Mouse (Mus musculus): ENCODE data around the gene Axin2.

Axin2 gene

GRCm38 (mm10) chr11:108930612-108931011, 10.5 kb downstream of the Axin2 start:
- no peak for DNase-seq

DNA sequence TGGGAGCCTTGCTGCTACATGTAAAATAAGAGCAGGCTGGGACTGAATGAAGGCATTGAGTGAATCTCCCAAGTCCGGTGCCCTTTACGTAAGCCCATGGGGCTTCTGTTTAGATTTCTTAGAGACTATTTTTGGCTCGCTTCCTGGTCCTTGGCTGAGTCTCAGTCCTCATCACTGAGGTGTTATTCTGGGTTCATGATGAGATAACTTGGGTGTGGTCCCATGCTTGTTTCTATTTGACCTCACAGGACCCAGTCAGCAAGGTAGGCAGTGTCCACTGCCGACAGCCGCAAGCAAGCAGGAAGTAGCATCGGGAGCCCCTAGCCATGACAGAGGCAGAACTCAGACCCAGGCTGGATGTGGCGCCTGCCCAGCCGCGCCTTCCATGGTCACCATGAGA, 13.7 kb downstream of the Axin2 start:
- DNase-seq: no peak

DNA sequence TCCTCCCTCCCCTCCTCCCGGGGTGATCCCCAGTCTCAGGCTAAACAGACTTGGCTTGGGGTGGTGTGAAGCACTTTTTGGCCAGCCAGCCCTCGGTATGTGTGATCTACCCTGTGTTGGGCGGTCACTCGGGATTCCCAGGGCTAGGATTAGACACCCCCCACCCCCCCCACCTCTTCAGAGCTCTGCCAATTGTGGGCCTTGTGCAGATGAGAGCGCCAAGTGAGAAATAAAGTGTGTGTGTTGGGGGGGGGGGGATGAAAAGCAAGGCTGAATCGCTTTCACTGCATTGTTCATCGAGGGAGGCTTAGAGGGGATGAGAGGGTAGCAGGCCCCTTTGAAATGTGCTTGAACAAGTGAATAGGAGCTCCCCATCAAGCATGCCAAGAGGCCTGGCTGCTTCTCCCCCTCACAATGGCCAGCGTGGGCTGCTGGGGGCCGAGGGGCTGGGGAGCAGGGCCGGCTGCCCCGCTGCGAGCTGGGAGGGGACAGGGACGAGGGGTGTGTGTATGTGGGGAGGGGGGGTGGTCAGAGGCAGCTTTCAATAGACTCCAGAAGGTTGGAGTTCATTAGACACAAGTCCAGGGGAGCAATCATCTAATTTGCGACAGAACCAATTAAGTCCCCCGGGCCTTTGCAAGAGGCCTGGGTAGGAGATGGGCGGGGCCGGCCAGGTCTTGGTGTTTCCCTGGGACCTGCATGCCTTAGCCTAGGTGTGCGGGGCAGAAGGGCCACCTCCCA, 15.1 kb downstream of the Axin2 start:
- no peak for DNase-seq

DNA sequence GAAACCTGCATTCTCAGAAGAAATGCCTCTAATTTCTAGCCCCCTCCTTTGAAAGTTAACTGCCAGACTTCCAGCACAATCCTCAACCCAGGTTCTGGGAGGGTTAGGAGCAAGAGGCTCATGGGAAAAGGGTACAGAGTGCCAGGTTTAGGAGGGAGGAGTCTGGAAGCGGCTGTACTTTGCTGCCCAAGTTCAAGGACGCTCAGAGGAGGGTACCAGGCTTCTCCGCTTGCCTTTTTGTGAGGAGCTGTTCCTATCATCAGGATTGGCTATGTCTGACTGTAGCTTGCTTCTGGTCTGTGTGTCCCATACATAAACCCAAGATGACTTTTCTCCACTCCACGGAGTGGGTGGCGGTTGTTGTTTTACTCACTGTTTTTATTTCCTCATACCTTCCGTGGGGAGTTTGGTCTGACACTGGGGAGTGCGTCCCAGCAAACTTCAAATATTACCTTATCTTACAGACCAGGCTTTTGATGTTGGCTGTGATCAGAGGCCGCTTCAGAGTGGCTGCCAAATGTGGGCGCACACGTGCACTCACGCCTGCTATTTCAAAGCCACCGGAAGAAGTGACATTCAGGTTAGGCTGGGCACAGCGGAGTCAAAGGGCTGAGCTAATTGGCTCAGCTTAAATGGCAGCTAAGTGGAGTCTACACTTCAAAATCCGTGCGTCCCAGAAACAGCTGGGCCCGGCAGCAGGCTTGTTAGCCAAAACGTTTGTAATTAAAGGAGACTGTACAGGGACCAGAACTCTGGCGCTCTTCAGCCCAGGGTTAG, 16.1 kb downstream of the Axin2 start:
- DNase-seq: no peak

- no peak for DNase-seq
Observed at GRCm38 (mm10) chr11:108940655-108941412, 20.7 kb downstream of the Axin2 start.

GRCm38 (mm10) chr11:108941836-108942235, 21.7 kb downstream of the Axin2 start:
- DNase-seq: no peak

DNA sequence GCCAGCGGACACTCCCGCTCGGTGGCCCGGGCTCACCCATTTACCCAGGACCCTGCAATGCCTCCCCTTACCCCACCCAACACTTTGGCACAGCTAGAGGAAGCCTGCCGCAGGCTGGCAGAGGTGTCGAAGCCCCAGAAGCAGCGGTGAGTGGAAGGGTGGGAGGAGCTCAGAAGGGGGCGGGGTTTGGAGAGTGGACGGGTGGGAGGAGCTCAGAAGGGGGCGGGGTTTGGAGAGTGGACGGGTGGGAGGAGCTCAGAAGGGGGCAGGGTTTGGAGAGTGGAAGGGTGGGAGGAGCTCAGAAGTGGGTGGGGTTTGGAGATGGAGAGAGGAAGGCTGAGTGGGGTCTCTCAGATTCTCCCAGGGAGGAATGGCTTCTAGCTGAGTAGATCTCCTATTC, 23.6 kb downstream of the Axin2 start:
- no peak for DNase-seq

DNA sequence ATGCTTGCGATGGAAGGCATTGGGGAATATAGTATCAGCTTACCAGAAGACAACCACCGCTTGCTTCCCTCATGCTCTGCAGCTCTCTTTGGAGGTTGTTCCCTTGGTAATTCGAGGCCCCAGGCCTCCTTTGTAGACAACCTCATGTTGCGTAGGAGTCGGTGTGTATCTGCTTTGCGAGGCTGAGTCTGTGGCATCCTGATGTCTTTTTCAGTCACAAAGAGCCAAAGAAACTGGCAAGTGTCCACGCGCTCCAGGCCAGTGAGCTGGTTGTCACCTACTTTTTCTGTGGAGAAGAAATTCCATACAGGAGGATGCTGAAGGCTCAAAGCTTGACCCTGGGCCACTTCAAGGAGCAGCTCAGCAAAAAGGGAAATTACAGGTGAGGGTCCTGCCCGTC, 25.5 kb downstream of the Axin2 start:
- no peak for DNase-seq

DNA sequence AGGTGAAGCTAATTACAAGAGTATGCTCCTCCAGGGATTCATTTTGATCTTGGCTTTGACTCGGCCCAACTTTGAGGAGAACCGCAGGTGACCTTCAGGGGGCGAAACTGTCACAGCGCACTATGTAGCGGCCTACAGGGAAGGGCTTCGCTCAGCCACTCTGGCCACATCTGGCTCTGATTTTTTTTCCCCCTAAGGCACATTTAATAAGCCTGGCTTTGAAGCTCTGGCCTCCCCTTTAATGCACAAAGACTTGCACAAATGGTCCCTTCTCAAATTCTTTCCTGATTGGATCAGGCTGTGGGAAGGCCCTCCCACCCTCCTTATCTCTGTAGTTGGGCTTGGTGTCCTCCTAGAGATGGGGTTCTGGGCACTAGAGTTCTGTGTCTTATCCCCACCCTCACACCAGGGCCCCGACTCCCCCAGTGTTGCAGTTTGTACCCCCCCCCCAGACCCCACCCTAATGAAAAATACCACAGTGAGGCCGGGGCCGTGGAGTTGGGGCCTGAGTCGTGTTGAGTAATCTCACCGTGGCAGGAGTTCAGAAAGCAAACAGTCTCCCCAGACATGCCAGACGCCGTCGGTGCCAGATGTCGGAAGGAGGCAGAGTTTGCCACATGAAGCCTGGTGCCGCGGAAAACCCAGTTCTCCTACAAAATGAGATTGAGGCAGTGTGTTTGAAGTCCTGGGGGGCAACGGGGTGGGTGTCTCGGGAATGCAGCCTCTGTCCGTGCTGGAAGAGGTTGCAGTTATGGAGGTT, 27.5 kb downstream of the Axin2 start:
- DNase-seq: no peak

GRCm38 (mm10) chr11:108948501-108948900, 28.4 kb downstream of the Axin2 start:
- DNase-seq: no peak

- DNase-seq: no peak
Observed at GRCm38 (mm10) chr11:108948931-108949330, 28.8 kb downstream of the Axin2 start.

GRCm38 (mm10) chr11:108952343-108952742, 32.2 kb downstream of the Axin2 start:
- no peak for DNase-seq

DNA sequence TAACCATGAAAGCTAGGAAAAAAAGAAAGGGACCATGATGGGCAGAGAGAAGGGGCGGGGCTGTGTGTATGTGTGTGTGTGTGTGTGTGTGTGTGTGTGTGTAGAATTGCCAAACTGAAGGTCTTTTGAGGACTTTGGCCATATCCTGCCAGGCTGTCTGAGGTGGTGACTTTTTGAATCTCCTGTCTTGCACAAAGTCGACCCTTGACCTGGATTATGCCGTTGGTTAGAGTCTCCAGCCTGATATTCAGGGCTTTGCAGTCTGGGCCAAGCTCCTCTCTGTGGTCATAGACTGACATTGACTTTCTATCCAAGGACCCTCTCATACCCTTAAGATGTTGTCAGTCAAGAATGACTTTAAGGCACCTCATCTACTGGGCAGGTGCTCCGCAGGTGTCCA, 35.8 kb downstream of the Axin2 start:
- DNase-seq: no peak

GRCm38 (mm10) chr11:108958349-108958748, 38.2 kb downstream of the Axin2 start:
- no peak for DNase-seq

- no peak for DNase-seq
Observed at GRCm38 (mm10) chr11:108959196-108959595, 39.0 kb downstream of the Axin2 start.

- DNase-seq: no peak
Observed at GRCm38 (mm10) chr11:108961651-108962065, 41.5 kb downstream of the Axin2 start.

- no peak for DNase-seq
Observed at GRCm38 (mm10) chr11:108963476-108964232, 43.5 kb downstream of the Axin2 start.

- DNase-seq: no peak
Observed at GRCm38 (mm10) chr11:108965740-108966139, 45.6 kb downstream of the Axin2 start.

- DNase-seq: no peak
Observed at GRCm38 (mm10) chr11:108973459-108973858, 53.3 kb downstream of the Axin2 start.

DNA sequence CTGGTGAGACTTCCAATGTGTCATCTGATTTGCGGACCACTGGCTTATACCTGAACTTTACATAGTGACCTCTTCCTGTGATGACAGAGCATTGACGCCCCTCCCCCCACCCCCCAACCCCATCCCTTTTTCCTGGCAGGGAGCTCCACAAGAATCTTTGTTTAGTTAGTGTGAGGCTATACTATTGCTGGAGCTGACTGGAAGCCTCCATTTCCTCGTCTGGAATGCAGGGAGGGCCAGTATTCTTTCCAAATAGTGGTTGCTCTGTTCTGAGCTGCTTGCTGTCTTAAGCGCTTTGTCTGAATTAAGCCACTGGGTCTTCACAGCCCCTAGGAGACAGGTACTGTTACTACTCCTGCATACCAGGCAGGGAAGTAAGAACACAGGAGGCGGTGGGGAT, 53.7 kb downstream of the Axin2 start:
- no peak for DNase-seq

GRCm38 (mm10) chr11:108975583-108975982, 55.4 kb downstream of the Axin2 start:
- DNase-seq: no peak

- no peak for DNase-seq
Observed at GRCm38 (mm10) chr11:108980530-108980929, 60.4 kb downstream of the Axin2 start.

All from B cell, adult 2 months (primary cell).